Mouse (Mus musculus): ENCODE results near the gene Srms. TPM values are rescaled to one million over a fixed set of nuclear protein-coding genes. Genes with fewer than 3 reads are reported as not detected.
"Not testable (repeated sequence)": the region's sequence is repeated elsewhere in the genome, so short reads cannot be mapped to it uniquely, and the experiment has no call there.

Srms gene
- polyA plus RNA-seq, 1 experiment from 2014 or later: 0.16 TPM

- not testable (repeated sequence) for H3K9ac ChIP-seq (replicated peaks; ENCODE audit: low read length); DNase-seq; H3K4me3 ChIP-seq (replicated peaks; ENCODE audit: low read depth, low read length); H3K9me3 ChIP-seq (ENCODE audit: control insufficient read depth, low read length); H3K36me3 ChIP-seq (ENCODE audit: control insufficient read depth, insufficient read depth, low read length); H3K27ac ChIP-seq (replicated peaks; ENCODE audit: low read depth, low read length); ATAC-seq (ENCODE audit: low FRiP score, low TSS enrichment); H3K4me1 ChIP-seq (ENCODE audit: control insufficient read depth, insufficient read depth, low read length); H3K27me3 ChIP-seq (ENCODE audit: control insufficient read depth, insufficient read depth, low read length); H3K4me2 ChIP-seq (ENCODE audit: low read length)
- WGBS: 82% methylated on average over 4 of the region's 4 CpGs
Measured at GRCm38 (mm10) chr2:181191385-181191784, 21.6 kb downstream of the Srms start.

GRCm38 (mm10) chr2:181189321-181189720 is 23.7 kb downstream of the Srms start:
- Histone ChIP-seq H3K36me3 (ENCODE audit: control insufficient read depth, insufficient read depth, low read length) (peaks cover 10% of the 10 kb centered on the region), H3K4me1 (ENCODE audit: control insufficient read depth, insufficient read depth, low read length) (peaks cover 13% of the 10 kb centered on the region), H3K27ac (replicated peaks; ENCODE audit: low read depth, low read length) (no peak overlapping the region), H3K27me3 (ENCODE audit: control insufficient read depth, insufficient read depth, low read length) (no peaks in the 10 kb centered on the region), H3K4me3 (replicated peaks; ENCODE audit: low read depth, low read length) (no peak overlapping the region), H3K9me3 (ENCODE audit: control insufficient read depth, low read length) (no peaks in the 10 kb centered on the region), H3K9ac (replicated peaks; ENCODE audit: low read length) (no peak overlapping the region), H3K4me2 (ENCODE audit: low read length) (no peak overlapping the region)
- 87% methylated on average over 1 of the region's 1 CpGs for WGBS
- no peak for DNase-seq
- no peak for ATAC-seq (ENCODE audit: low FRiP score, low TSS enrichment)

- Histone ChIP-seq H3K4me1 (ENCODE audit: control insufficient read depth, insufficient read depth, low read length) (peaks cover 13% of the 10 kb centered on the region), H3K4me3 (replicated peaks; ENCODE audit: low read depth, low read length) (peak overlapping the region; percentile 79), H3K27me3 (ENCODE audit: control insufficient read depth, insufficient read depth, low read length) (no peaks in the 10 kb centered on the region), H3K9ac (replicated peaks; ENCODE audit: low read length) (no peak overlapping the region), H3K27ac (replicated peaks; ENCODE audit: low read depth, low read length) (0 out of 2 replicates have a peak overlapping the region, but pooled peaks have one; percentile 3), H3K36me3 (ENCODE audit: control insufficient read depth, insufficient read depth, low read length) (peaks cover 10% of the 10 kb centered on the region), H3K9me3 (ENCODE audit: control insufficient read depth, low read length) (no peaks in the 10 kb centered on the region), H3K4me2 (ENCODE audit: low read length) (peak overlapping the region; percentile 74)
- DNase-seq (no peak), ATAC-seq (ENCODE audit: low FRiP score, low TSS enrichment) (no peak)
- WGBS: 79% methylated on average over 2 of the region's 2 CpGs
Measured at GRCm38 (mm10) chr2:181188681-181189080, 24.3 kb downstream of the Srms start.

- H3K27ac ChIP-seq (replicated peaks; ENCODE audit: low read depth, low read length): peak within 1 kb of the TSS; percentile 97
- peak within 1 kb of the TSS; percentile 79 for H3K4me3 ChIP-seq (replicated peaks; ENCODE audit: low read depth, low read length)
- H3K9ac ChIP-seq (replicated peaks; ENCODE audit: low read length): peak within 1 kb of the TSS; percentile 99
- H3K4me1 ChIP-seq (ENCODE audit: control insufficient read depth, insufficient read depth, low read length): peaks cover 13% of the 10 kb centered on the region
- no peaks in the 10 kb centered on the region for H3K27me3 ChIP-seq (ENCODE audit: control insufficient read depth, insufficient read depth, low read length)
- peak; percentile 94 for DNase-seq
- H3K36me3 ChIP-seq (ENCODE audit: control insufficient read depth, insufficient read depth, low read length): peaks cover 10% of the 10 kb centered on the region
- ATAC-seq (ENCODE audit: low FRiP score, low TSS enrichment): peak; percentile 86
- under 1% methylated on average over 64 of the region's 64 CpGs for WGBS
- H3K9me3 ChIP-seq (ENCODE audit: control insufficient read depth, low read length): no peaks in the 10 kb centered on the region
- peak within 1 kb of the TSS; percentile 74 for H3K4me2 ChIP-seq (ENCODE audit: low read length)
Measured at GRCm38 (mm10) chr2:181187121-181188000, 25.6 kb downstream of the Srms start, which contains the start of gene Ppdpf. Gene Ppdpf (plus strand): TSS chr2:181187247.

GRCm38 (mm10) chr2:181186635-181187034 is 26.4 kb downstream of the Srms start:
- peak overlapping the region; percentile 99 for H3K9ac ChIP-seq (replicated peaks; ENCODE audit: low read length)
- peaks cover 10% of the 10 kb centered on the region for H3K36me3 ChIP-seq (ENCODE audit: control insufficient read depth, insufficient read depth, low read length)
- H3K27me3 ChIP-seq (ENCODE audit: control insufficient read depth, insufficient read depth, low read length): no peaks in the 10 kb centered on the region
- H3K4me2 ChIP-seq (ENCODE audit: low read length): peak overlapping the region; percentile 74
- WGBS: under 1% methylated on average over 14 of the region's 14 CpGs
- H3K4me3 ChIP-seq (replicated peaks; ENCODE audit: low read depth, low read length): peak overlapping the region; percentile 79
- ATAC-seq (ENCODE audit: low FRiP score, low TSS enrichment): peak; percentile 82
- peaks cover 13% of the 10 kb centered on the region for H3K4me1 ChIP-seq (ENCODE audit: control insufficient read depth, insufficient read depth, low read length)
- no peaks in the 10 kb centered on the region for H3K9me3 ChIP-seq (ENCODE audit: control insufficient read depth, low read length)
- peak overlapping the region; percentile 97 for H3K27ac ChIP-seq (replicated peaks; ENCODE audit: low read depth, low read length)
- peak; percentile 94 for DNase-seq

GRCm38 (mm10) chr2:181180898-181181297 is 32.1 kb downstream of the Srms start:
- no peaks in the 10 kb centered on the region for H3K9me3 ChIP-seq (ENCODE audit: control insufficient read depth, low read length)
- 86% methylated on average over 6 of the region's 6 CpGs for WGBS
- H3K4me1 ChIP-seq (ENCODE audit: control insufficient read depth, insufficient read depth, low read length): no peaks in the 10 kb centered on the region
- H3K27ac ChIP-seq (replicated peaks; ENCODE audit: low read depth, low read length): no peak overlapping the region
- H3K4me2 ChIP-seq (ENCODE audit: low read length): no peak overlapping the region
- no peak overlapping the region for H3K9ac ChIP-seq (replicated peaks; ENCODE audit: low read length)
- no peaks in the 10 kb centered on the region for H3K27me3 ChIP-seq (ENCODE audit: control insufficient read depth, insufficient read depth, low read length)
- no peak overlapping the region for H3K4me3 ChIP-seq (replicated peaks; ENCODE audit: low read depth, low read length)
- H3K36me3 ChIP-seq (ENCODE audit: control insufficient read depth, insufficient read depth, low read length): no peaks in the 10 kb centered on the region
- ATAC-seq (ENCODE audit: low FRiP score, low TSS enrichment) (no peak), DNase-seq (no peak)

- 85% methylated on average over 5 of the region's 5 CpGs for WGBS
- H3K27ac ChIP-seq (replicated peaks; ENCODE audit: low read depth, low read length): no peak overlapping the region
Measured at GRCm38 (mm10) chr2:181178471-181178870, 34.5 kb downstream of the Srms start.

GRCm38 (mm10) chr2:181178015-181178414 is 35.0 kb downstream of the Srms start:
- H3K9me3 ChIP-seq (ENCODE audit: control insufficient read depth, low read length): no peaks in the 10 kb centered on the region
- no peak overlapping the region for H3K4me2 ChIP-seq (ENCODE audit: low read length)
- H3K27ac ChIP-seq (replicated peaks; ENCODE audit: low read depth, low read length): no peak overlapping the region
- no peaks in the 10 kb centered on the region for H3K36me3 ChIP-seq (ENCODE audit: control insufficient read depth, insufficient read depth, low read length)
- no peaks in the 10 kb centered on the region for H3K27me3 ChIP-seq (ENCODE audit: control insufficient read depth, insufficient read depth, low read length)
- DNase-seq: no peak
- no peak overlapping the region for H3K9ac ChIP-seq (replicated peaks; ENCODE audit: low read length)
- H3K4me1 ChIP-seq (ENCODE audit: control insufficient read depth, insufficient read depth, low read length): no peaks in the 10 kb centered on the region
- no peak for ATAC-seq (ENCODE audit: low FRiP score, low TSS enrichment)
- no peak overlapping the region for H3K4me3 ChIP-seq (replicated peaks; ENCODE audit: low read depth, low read length)
- 81% methylated on average over 3 of the region's 3 CpGs for WGBS

More at GRCm38 (mm10) chr2:181178471-181178870, 34.5 kb downstream of the Srms start:
- no peak overlapping the region for H3K9ac ChIP-seq (replicated peaks; ENCODE audit: low read length)
- no peak overlapping the region for H3K4me3 ChIP-seq (replicated peaks; ENCODE audit: low read depth, low read length)
- ATAC-seq (ENCODE audit: low FRiP score, low TSS enrichment) (no peak), DNase-seq (no peak)
- H3K36me3 ChIP-seq (ENCODE audit: control insufficient read depth, insufficient read depth, low read length): no peaks in the 10 kb centered on the region
- no peaks in the 10 kb centered on the region for H3K4me1 ChIP-seq (ENCODE audit: control insufficient read depth, insufficient read depth, low read length)
- no peaks in the 10 kb centered on the region for H3K9me3 ChIP-seq (ENCODE audit: control insufficient read depth, low read length)
- H3K4me2 ChIP-seq (ENCODE audit: low read length): no peak overlapping the region
- H3K27me3 ChIP-seq (ENCODE audit: control insufficient read depth, insufficient read depth, low read length): no peaks in the 10 kb centered on the region

GRCm38 (mm10) chr2:181174646-181175045 is 38.3 kb downstream of the Srms start:
- no peak overlapping the region for H3K4me2 ChIP-seq (ENCODE audit: low read length)
- ATAC-seq (ENCODE audit: low FRiP score, low TSS enrichment): no peak
- H3K9ac ChIP-seq (replicated peaks; ENCODE audit: low read length): no peak overlapping the region
- H3K4me3 ChIP-seq (replicated peaks; ENCODE audit: low read depth, low read length): no peak overlapping the region
- no peak overlapping the region for H3K27ac ChIP-seq (replicated peaks; ENCODE audit: low read depth, low read length)
- DNase-seq: no peak
- H3K4me1 ChIP-seq (ENCODE audit: control insufficient read depth, insufficient read depth, low read length): no peaks in the 10 kb centered on the region
- WGBS: 92% methylated on average over 3 of the region's 3 CpGs
- no peaks in the 10 kb centered on the region for H3K9me3 ChIP-seq (ENCODE audit: control insufficient read depth, low read length)
- no peaks in the 10 kb centered on the region for H3K27me3 ChIP-seq (ENCODE audit: control insufficient read depth, insufficient read depth, low read length)
- no peaks in the 10 kb centered on the region for H3K36me3 ChIP-seq (ENCODE audit: control insufficient read depth, insufficient read depth, low read length)
